In the genomic region with DNA sequence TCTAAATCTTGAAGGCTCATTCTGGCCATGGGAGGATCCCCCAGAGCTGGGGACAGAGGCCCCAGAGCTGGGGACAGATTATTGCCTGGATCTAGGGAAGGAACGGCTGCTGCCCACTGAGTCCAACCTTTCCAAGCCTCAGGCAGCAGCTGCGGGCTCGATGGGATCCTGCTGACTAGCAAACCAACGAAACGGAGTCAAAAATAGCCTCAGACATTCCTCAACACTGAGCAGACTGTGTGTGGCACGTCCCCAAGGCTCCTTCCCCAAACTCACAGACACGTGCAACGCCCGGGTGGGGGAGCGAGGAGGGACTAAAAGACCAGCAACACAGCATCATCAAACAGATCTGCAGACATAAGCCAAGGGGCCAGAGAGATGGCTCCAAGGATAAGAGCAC, we compare ENCODE assay signal across 12 mouse cellular contexts. TPM values are rescaled to one million over a fixed set of nuclear protein-coding genes. Genes with fewer than 3 reads are reported as not detected.
DNase-seq lines count a peak whose midpoint lies in the region; ATAC-seq lines count a peak whose summit lies in the region.
"Had no signal": no experiment of that assay in that cellular context is flagged by ENCODE, and none has a peak within 500 bp of the region (broad histone marks: within the 10 kb centered on the region; RNA-seq: fewer than 3 reads in every experiment).

No protein-coding gene starts in this region.

- no peak overlapping the region for H3K27ac ChIP-seq in hindbrain, embryonic 16.5 days (ENCODE audit: low read depth, low read length)

- no peaks in the 10 kb centered on the region for H3K4me1 ChIP-seq in hindbrain, embryonic 16.5 days (ENCODE audit: control insufficient read depth, insufficient read depth, low read depth, low read length)

- no peak overlapping the region for H3K4me2 ChIP-seq in hindbrain, embryonic 16.5 days (ENCODE audit: low read length)
- H3K4me2 ChIP-seq: liver, embryonic 11.5 days had no signal

- DNase-seq in layer of hippocampus, postnatal 10 days (ENCODE audit: low spot score in 2 of 2): peak; percentile 22 to 39
- no peak for DNase-seq in layer of hippocampus, adult 9-10 months (ENCODE audit: low spot score)
- peak; percentile 76 to 81 for DNase-seq in cerebellum, postnatal 25 days
- DNase-seq in gastrocnemius, postnatal 25 days: peak; percentile 42
- peak; percentile 75 for DNase-seq in right cerebral cortex, postnatal 14 days
- no peak for DNase-seq in kidney, adult 11 months
- no peak for DNase-seq in spleen, postnatal 4 days (ENCODE audit: low spot score in 2 of 2)
- DNase-seq: spleen, adult 18-20 months had no signal

- no peaks in the 10 kb centered on the region for H3K9me3 ChIP-seq in hindbrain, embryonic 16.5 days (ENCODE audit: control insufficient read depth, low read length)

- no peaks in the 10 kb centered on the region for H3K27me3 ChIP-seq in hindbrain, embryonic 16.5 days (replicated peaks; ENCODE audit: control insufficient read depth, insufficient read depth, low read length)

- H3K4me3 ChIP-seq in hindbrain, embryonic 16.5 days (ENCODE audit: low read length): no peak overlapping the region

- H3K9ac ChIP-seq in hindbrain, embryonic 16.5 days (ENCODE audit: low read depth, low read length): no peak overlapping the region

- no peak for ATAC-seq in hindbrain, embryonic 16.5 days
- ATAC-seq: intestine, postnatal 0 days had no signal

- H3K36me3 ChIP-seq in hindbrain, embryonic 16.5 days (ENCODE audit: control insufficient read depth, insufficient read depth, low read length): no peaks in the 10 kb centered on the region

- 71% methylated on average over 10 of the region's 10 CpGs for WGBS in hindbrain, embryonic 16.5 days

RNA-seq across cellular contexts. Expression of a gene that starts 14.1 kb away (rescaled TPM):
- not detected for total RNA-seq in layer of hippocampus, postnatal 10 days (2021)
- not detected for total RNA-seq in gastrocnemius, postnatal 25 days (2021)
- polyA plus RNA-seq in hindbrain, embryonic 16.5 days (2015; fragmentation: Nextera tagmentation; extraction: Ambion mirVana): not detected in 2 replicates
- polyA plus RNA-seq: brain, embryonic 14.5 days; intestine, postnatal 0 days; liver, embryonic 11.5 days had no signal

RNA-seq across cellular contexts. Expression of a gene that starts 24.3 kb away (rescaled TPM):
- 1 to 10 TPM; 1.3 to 2.3 TPM for total RNA-seq in layer of hippocampus, postnatal 10 days (2021)
- under 1 TPM in 1 of 2 experiments, not detected in 1; 0.75 TPM for total RNA-seq in gastrocnemius, postnatal 25 days (2021)
- 1.8 and 2.2 TPM in 2 replicates for polyA plus RNA-seq in hindbrain, embryonic 16.5 days (2015; fragmentation: Nextera tagmentation; extraction: Ambion mirVana)

RNA-seq across cellular contexts. Expression of a gene that starts 38.6 kb away (rescaled TPM):
- 10 to 100 TPM; 33.5 to 34.3 TPM for total RNA-seq in layer of hippocampus, postnatal 10 days (2021)
- 10 to 100 TPM in 1 of 2 experiments, 1 to 10 TPM in 1; 8.2 to 11.0 TPM for total RNA-seq in gastrocnemius, postnatal 25 days (2021)
- 38.2 and 38.9 TPM in 2 replicates for polyA plus RNA-seq in hindbrain, embryonic 16.5 days (2015; fragmentation: Nextera tagmentation; extraction: Ambion mirVana)

RNA-seq across cellular contexts. Expression of a gene that starts 43.8 kb away (rescaled TPM):
- total RNA-seq in layer of hippocampus, postnatal 10 days (2021): 100 to 1,000 TPM; 269 to 279 TPM
- total RNA-seq in gastrocnemius, postnatal 25 days (2021): 1 to 10 TPM; 4.4 to 4.5 TPM
- 47.0 and 68.0 TPM in 2 replicates for polyA plus RNA-seq in hindbrain, embryonic 16.5 days (2015; fragmentation: Nextera tagmentation; extraction: Ambion mirVana)

Comparison
In these comparisons a context has a peak if more than half of its experiments do, and no peak if none do; other contexts are left out.
1. DNase-seq: peak in layer of hippocampus, postnatal 10 days (2 of 2), cerebellum, postnatal 25 days (2 of 2), gastrocnemius, postnatal 25 days (single experiment) and right cerebral cortex, postnatal 14 days (single experiment); none in layer of hippocampus, adult 9-10 months (single experiment), kidney, adult 11 months (single experiment) and spleen, postnatal 4 days (0 of 2).